Mouse (Mus musculus): ENCODE measurements around the gene Frmd4b. TPM values are rescaled to one million over a fixed set of nuclear protein-coding genes. Genes with fewer than 3 reads are reported as not detected.

Frmd4b gene
- total and polyA plus RNA-seq, 3 experiments, result 0.44 to 2.9 TPM; not detected in 1

DNA sequence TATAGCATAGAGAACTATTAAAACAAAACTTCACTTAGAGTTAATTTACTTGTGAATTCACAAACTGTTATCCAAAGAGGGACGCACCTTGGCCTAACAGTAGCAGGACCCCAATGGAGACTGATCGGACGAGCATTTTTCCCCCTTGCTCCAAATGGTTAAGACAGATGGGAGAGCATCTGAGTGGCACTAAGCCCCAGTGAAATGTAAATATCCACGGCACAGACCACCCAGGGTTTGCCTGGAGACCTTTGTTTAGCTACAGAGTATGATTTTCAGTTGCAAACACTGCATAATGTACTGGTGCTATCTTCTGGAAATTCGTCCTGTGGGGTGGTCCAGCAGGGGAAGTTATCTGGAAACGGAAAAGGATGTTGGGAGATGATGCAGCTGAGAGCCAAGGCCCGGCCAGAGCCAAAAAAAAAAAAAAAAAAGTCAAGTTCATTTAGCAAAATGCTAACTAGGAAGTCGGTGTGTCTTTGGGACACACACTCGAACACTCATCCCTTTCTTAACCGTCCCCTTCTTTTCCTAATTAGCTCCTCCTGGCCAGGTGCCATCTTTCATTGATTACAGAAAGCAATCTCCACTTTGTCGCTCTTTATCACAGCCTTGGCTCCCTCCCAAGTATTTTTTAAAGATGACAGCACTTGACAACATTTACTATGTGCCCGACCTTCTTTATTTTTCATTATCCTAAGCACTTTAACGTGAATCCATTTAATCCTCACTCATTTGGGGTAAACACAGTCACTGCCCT, 95.9 kb downstream of the Frmd4b start:
- H3K27me3 ChIP-seq (ENCODE audit: insufficient read depth, low read length), result no peaks in the 10 kb centered on the region
- no peak for TF ChIP-seq TAL1 (conservative IDR thresholded peaks at IDR 0.05; ENCODE audit: low read depth, low read length)
- TF ChIP-seq GATA1 (IDR thresholded peaks at IDR 0.05; ENCODE audit: borderline replicate concordance, low read length), result no peak
- no peak for TF ChIP-seq GATA2 (IDR thresholded peaks at IDR 0.05; ENCODE audit: borderline replicate concordance, low read depth, low read length)
- TF ChIP-seq CTCF (IDR thresholded peaks at IDR 0.05; ENCODE audit: low read depth, low read length), result no peak
- no peak for TF ChIP-seq POLR2AphosphoS5 (IDR thresholded peaks at IDR 0.05; ENCODE audit: insufficient replicate concordance, low read depth, low read length)
- peaks cover 64% of the 10 kb centered on the region for H3K9me3 ChIP-seq (replicated peaks)
- no peak overlapping the region for H3K4me3 ChIP-seq (ENCODE audit: low read depth, low read length)
- H3K4me1 ChIP-seq (ENCODE audit: insufficient read depth, low read depth, low read length), result no peaks in the 10 kb centered on the region
- DNase-seq (ENCODE audit: low spot score), result no peak
- ATAC-seq (ENCODE audit: extremely low read depth, insufficient number of reproducible peaks, low FRiP score, poor library complexity, severe bottlenecking), result no peak
- H3K36me3 ChIP-seq (replicated peaks), result no peaks in the 10 kb centered on the region

DNA sequence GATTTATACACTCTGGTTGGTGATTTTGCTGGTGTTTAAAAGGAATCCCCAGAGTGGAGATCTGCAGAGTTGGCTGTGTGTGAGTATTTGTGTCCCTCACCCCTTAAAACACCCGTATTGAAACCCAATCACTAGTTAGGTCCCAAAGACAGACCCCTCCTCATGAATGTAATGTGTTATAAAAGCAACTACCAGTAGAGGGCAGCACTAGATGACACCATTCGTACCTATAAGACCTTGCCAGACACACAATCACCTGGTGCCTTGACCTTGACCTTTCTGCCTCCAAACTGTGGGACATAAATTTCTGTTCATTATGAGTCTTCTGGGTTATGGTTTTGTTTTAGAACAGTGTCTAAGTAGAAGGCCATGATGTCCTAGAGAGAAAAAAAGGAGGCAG, 96.8 kb downstream of the Frmd4b start:
- no peak for DNase-seq (ENCODE audit: low spot score)
- H3K4me1 ChIP-seq (ENCODE audit: insufficient read depth, low read depth, low read length), result no peaks in the 10 kb centered on the region

DNA sequence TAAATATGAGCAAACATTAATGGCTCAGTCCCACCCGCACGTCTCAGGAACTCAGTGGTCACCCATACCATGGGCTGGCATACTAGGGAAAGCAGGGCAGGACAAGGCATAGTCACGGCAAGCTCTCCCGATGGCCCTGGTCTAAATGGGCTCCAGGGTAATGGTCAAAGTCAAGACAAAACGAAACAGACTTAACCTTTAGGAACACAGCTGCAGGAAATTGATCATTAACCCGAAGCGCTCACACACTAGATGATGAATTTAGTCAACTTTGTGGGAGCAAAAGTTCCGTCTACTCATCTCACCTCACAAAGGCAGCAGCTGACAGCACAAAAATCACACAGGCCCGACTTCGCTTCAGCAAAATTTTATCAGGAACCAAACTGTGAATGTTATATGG, 97.8 kb downstream of the Frmd4b start:
- no peak for ATAC-seq (ENCODE audit: extremely low read depth, insufficient number of reproducible peaks, low FRiP score, poor library complexity, severe bottlenecking)
- no peak overlapping the region for H3K4me3 ChIP-seq (ENCODE audit: low read depth, low read length)
- H3K36me3 ChIP-seq (replicated peaks), result no peaks in the 10 kb centered on the region
- TF ChIP-seq POLR2AphosphoS5 (IDR thresholded peaks at IDR 0.05; ENCODE audit: insufficient replicate concordance, low read depth, low read length) (no peak), CTCF (IDR thresholded peaks at IDR 0.05; ENCODE audit: low read depth, low read length) (no peak), GATA2 (IDR thresholded peaks at IDR 0.05; ENCODE audit: borderline replicate concordance, low read depth, low read length) (no peak), TAL1 (conservative IDR thresholded peaks at IDR 0.05; ENCODE audit: low read depth, low read length) (no peak), GATA1 (IDR thresholded peaks at IDR 0.05; ENCODE audit: borderline replicate concordance, low read length) (no peak)
- no peaks in the 10 kb centered on the region for H3K4me1 ChIP-seq (ENCODE audit: insufficient read depth, low read depth, low read length)
- no peaks in the 10 kb centered on the region for H3K27me3 ChIP-seq (ENCODE audit: insufficient read depth, low read length)
- DNase-seq (ENCODE audit: low spot score), result no peak
- H3K9me3 ChIP-seq (replicated peaks), result peaks cover 66% of the 10 kb centered on the region

More for the DNA sequence above, 96.8 kb downstream of the Frmd4b start:
- ATAC-seq (ENCODE audit: extremely low read depth, insufficient number of reproducible peaks, low FRiP score, poor library complexity, severe bottlenecking), result no peak
- H3K9me3 ChIP-seq (replicated peaks), result peaks cover 65% of the 10 kb centered on the region
- no peaks in the 10 kb centered on the region for H3K27me3 ChIP-seq (ENCODE audit: insufficient read depth, low read length)
- H3K36me3 ChIP-seq (replicated peaks), result no peaks in the 10 kb centered on the region
- no peak overlapping the region for H3K4me3 ChIP-seq (ENCODE audit: low read depth, low read length)
- no peak for TF ChIP-seq GATA1 (IDR thresholded peaks at IDR 0.05; ENCODE audit: borderline replicate concordance, low read length)
- TF ChIP-seq TAL1 (conservative IDR thresholded peaks at IDR 0.05; ENCODE audit: low read depth, low read length), result no peak
- TF ChIP-seq GATA2 (IDR thresholded peaks at IDR 0.05; ENCODE audit: borderline replicate concordance, low read depth, low read length), result no peak
- no peak for TF ChIP-seq CTCF (IDR thresholded peaks at IDR 0.05; ENCODE audit: low read depth, low read length)
- TF ChIP-seq POLR2AphosphoS5 (IDR thresholded peaks at IDR 0.05; ENCODE audit: insufficient replicate concordance, low read depth, low read length), result no peak

DNA sequence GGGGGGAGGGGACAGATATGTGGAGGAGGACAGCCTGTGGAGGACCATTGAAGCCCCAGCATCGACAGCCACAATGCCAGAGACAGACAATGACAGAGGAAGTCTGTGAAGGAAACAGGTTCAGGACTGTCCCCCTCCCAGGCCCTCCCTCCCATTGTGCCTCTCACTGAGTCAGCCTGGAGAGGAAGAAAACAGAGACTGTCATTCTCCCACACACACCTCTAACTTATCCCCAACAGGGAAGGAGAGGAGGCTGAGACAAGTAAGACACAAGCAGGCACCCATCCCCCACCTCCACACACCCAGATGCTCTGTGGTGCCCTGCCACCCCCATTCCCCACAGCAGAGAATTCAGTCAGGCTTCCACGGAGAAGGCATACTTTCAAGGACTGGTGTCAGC, 98.9 kb downstream of the Frmd4b start:
- ATAC-seq (ENCODE audit: extremely low read depth, insufficient number of reproducible peaks, low FRiP score, poor library complexity, severe bottlenecking) (no peak), DNase-seq (ENCODE audit: low spot score) (no peak)
- H3K36me3 ChIP-seq (replicated peaks), result no peaks in the 10 kb centered on the region
- no peaks in the 10 kb centered on the region for H3K4me1 ChIP-seq (ENCODE audit: insufficient read depth, low read depth, low read length)
- H3K9me3 ChIP-seq (replicated peaks), result peaks cover 68% of the 10 kb centered on the region
- no peak for TF ChIP-seq GATA1 (IDR thresholded peaks at IDR 0.05; ENCODE audit: borderline replicate concordance, low read length)
- no peak for TF ChIP-seq POLR2AphosphoS5 (IDR thresholded peaks at IDR 0.05; ENCODE audit: insufficient replicate concordance, low read depth, low read length)
- TF ChIP-seq CTCF (IDR thresholded peaks at IDR 0.05; ENCODE audit: low read depth, low read length), result no peak
- TF ChIP-seq GATA2 (IDR thresholded peaks at IDR 0.05; ENCODE audit: borderline replicate concordance, low read depth, low read length), result no peak
- TF ChIP-seq TAL1 (conservative IDR thresholded peaks at IDR 0.05; ENCODE audit: low read depth, low read length), result no peak
- no peak overlapping the region for H3K4me3 ChIP-seq (ENCODE audit: low read depth, low read length)
- no peaks in the 10 kb centered on the region for H3K27me3 ChIP-seq (ENCODE audit: insufficient read depth, low read length)

DNA sequence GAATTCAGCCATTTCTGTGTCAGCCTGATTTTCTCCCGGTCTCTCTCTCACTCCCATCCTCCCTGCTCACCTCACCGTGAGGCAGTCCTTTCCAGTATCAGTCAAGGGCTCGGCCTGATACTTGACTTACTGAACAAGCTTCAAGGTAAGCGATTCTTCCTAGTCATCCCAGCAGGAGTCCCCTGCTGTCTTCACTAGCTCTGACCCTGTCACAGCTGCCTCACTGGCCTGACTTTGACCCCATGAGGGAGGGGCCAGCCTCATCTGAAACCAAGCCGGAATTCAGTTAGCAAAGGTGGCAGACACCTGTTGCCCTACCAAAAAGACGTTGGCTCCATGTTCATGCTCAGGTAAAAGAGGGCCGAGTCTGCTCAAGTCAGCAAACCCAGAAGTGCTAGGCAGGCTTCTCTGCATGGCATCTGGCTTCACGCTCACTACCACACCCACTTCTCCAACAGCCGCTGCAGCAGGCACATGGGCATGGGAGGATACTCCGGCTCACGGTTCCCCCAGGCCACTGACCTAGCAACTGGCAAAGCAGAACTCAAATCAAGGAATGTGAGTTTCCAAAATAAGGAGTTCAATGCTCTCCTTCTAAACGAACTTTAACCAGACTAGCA, 99.6 kb downstream of the Frmd4b start:
- DNase-seq (ENCODE audit: low spot score), result no peak
- Histone ChIP-seq H3K36me3 (replicated peaks) (no peaks in the 10 kb centered on the region), H3K4me3 (ENCODE audit: low read depth, low read length) (no peak overlapping the region), H3K4me1 (ENCODE audit: insufficient read depth, low read depth, low read length) (no peaks in the 10 kb centered on the region), H3K27me3 (ENCODE audit: insufficient read depth, low read length) (no peaks in the 10 kb centered on the region), H3K9me3 (replicated peaks) (peaks cover 67% of the 10 kb centered on the region)
- TF ChIP-seq TAL1 (conservative IDR thresholded peaks at IDR 0.05; ENCODE audit: low read depth, low read length), result no peak
- TF ChIP-seq GATA2 (IDR thresholded peaks at IDR 0.05; ENCODE audit: borderline replicate concordance, low read depth, low read length), result no peak
- no peak for TF ChIP-seq POLR2AphosphoS5 (IDR thresholded peaks at IDR 0.05; ENCODE audit: insufficient replicate concordance, low read depth, low read length)
- no peak for TF ChIP-seq CTCF (IDR thresholded peaks at IDR 0.05; ENCODE audit: low read depth, low read length)
- no peak for TF ChIP-seq GATA1 (IDR thresholded peaks at IDR 0.05; ENCODE audit: borderline replicate concordance, low read length)
- ATAC-seq (ENCODE audit: extremely low read depth, insufficient number of reproducible peaks, low FRiP score, poor library complexity, severe bottlenecking), result no peak

DNA sequence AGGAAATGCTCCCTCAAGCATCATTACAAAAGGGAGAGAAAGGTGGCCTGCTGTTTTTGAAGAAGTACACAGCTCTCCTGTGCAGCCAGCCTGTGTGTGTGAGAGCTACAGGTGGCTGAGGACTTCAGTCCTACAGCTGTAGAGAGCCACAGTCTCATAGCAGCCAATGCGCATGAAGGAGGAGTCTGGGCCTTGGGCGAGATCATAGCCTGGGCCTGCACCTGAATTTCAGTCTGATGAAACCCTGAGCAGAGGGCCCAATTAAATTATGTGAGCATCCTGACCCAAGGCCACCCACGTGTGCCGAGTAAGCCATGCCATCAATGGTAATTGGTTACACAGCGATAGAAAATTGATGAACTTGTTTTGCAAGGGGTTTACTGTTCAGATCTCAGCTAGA, 100.4 kb downstream of the Frmd4b start:
- Histone ChIP-seq H3K4me1 (ENCODE audit: insufficient read depth, low read depth, low read length) (no peaks in the 10 kb centered on the region), H3K9me3 (replicated peaks) (peaks cover 71% of the 10 kb centered on the region), H3K4me3 (ENCODE audit: low read depth, low read length) (no peak overlapping the region), H3K36me3 (replicated peaks) (no peaks in the 10 kb centered on the region), H3K27me3 (ENCODE audit: insufficient read depth, low read length) (no peaks in the 10 kb centered on the region)
- no peak for TF ChIP-seq TAL1 (conservative IDR thresholded peaks at IDR 0.05; ENCODE audit: low read depth, low read length)
- no peak for TF ChIP-seq POLR2AphosphoS5 (IDR thresholded peaks at IDR 0.05; ENCODE audit: insufficient replicate concordance, low read depth, low read length)
- no peak for TF ChIP-seq CTCF (IDR thresholded peaks at IDR 0.05; ENCODE audit: low read depth, low read length)
- no peak for TF ChIP-seq GATA2 (IDR thresholded peaks at IDR 0.05; ENCODE audit: borderline replicate concordance, low read depth, low read length)
- no peak for TF ChIP-seq GATA1 (IDR thresholded peaks at IDR 0.05; ENCODE audit: borderline replicate concordance, low read length)
- no peak for ATAC-seq (ENCODE audit: extremely low read depth, insufficient number of reproducible peaks, low FRiP score, poor library complexity, severe bottlenecking)
- DNase-seq (ENCODE audit: low spot score), result no peak
